Mouse (Mus musculus) frontal cortex, adult (tissue): ENCODE measurements around the gene Dusp2.
A peak's percentile ranks its signal among the peaks of the same experiment; 100 is the strongest.

Source experiments
- ATAC-seq: cut with Nextera tagmentation; 2 replicates; pipeline ENCODE4 v1.9.2; 2017; ENCODE audit warnings: mild to moderate bottlenecking, moderate library complexity, mixed read lengths; ENCODE audit not compliant: low TSS enrichment

Dusp2 gene

DNA sequence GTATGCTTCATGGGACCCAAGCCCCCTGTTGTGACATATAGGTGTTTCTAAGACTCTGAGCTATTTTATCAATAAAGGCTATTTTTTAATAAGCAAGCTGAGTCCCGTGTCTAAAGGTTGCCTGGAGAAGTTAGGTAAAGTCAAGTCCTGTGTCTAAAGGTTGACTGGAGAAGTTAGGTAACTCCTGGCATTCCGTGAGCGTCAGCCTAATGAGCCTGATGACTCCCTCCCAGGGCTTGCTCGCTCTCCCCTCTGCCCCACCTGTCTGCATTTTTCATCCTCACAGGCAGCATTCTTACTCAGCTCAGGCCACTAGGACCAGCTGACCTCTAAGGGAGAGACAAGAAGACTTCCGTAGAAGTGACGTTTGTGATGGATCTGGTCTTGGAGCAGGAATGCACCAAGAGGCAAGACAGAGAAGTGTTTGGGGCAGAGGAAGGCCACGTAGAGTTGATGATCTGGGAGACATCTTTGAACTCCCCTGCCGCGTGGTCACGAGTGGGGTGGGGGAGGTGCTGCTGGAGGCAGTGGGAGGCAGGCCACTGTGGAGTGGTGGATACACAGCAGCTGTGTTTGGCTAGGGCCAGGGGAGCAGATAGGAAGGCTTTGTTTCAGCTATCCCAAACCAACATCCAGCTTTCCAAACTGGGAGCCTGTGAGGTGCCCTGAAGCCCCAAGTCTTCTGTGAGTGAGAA lies 31.3 kb downstream of the Dusp2 start:
- ATAC-seq: no peak

DNA sequence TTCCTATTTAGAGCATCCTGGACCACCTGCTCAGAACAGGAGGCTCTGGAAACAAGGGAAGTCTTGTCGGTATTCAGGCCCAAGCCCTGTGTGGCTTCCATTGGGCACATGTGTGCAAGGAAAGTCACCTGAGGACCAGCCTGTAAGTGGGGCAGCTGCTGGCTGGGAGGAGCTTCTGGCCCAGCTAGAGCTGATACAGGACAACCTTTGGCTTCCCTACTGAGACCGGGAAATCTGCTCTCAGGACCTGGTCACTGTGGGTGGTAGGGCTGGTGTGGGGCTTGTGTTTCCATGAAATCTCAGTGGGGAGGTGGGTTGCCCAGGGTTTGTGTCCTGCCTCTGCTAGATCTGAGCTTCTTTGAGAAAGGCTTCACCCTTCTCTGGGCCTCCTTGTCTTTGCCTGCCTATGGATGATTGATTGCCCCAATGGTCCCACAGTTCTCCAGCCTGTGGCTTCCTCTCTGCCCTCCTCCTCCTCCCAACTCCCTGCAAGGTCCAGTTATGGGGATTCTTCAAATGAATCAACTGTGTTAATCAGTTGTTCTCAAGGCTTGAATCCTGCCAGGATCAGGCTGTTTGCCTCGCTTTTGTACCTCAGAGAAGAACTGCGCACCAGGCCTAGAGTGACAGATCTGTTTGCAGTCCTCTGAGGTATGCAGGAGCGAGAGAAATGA lies 33.9 kb downstream of the Dusp2 start:
- no peak for ATAC-seq

DNA sequence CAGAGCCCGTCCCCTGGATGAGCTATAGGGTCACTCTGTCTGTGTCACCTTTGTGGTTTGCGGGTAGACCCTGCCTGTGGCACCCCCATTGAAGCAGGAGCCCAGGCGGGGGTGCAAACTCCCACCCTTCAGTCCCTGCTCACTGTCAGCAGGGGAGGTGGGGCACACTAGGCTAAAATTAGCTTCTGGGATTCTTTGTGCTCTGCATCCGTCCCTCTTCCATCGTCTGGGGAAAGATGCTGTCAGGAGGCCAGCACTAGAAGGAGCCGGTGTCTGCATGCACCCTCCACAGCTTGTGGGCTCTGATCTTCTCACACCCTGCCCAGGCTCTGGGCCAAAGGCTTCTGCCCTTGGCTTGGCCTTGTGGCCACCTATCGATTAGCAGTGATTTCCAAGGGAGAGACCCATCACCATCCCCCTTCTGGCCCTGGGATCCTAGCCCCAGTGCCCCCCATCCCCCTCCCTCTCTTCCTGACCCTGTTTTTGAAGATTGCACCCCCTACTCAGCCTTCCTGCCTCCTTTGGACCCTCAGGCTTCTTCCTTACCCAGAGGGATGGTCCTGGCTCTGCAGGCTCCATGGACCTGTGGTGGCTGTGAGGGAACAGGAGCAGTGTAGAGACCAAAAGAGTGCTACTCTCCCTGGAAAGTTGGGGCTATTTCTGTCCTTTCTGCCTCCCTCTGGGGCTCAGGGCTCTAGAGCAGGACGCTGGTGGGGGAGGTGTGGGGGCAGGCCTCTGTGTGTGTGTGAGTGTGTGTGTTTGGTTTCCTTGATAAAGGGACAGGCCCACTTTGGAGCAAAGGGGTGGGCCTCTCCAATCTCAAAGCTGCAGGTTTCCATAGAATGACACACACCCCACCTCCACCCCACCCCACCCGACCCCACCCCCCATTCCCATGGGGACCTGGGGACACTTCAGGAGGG lies 34.9 kb downstream of the Dusp2 start:
- peak; percentile 55 for ATAC-seq

DNA sequence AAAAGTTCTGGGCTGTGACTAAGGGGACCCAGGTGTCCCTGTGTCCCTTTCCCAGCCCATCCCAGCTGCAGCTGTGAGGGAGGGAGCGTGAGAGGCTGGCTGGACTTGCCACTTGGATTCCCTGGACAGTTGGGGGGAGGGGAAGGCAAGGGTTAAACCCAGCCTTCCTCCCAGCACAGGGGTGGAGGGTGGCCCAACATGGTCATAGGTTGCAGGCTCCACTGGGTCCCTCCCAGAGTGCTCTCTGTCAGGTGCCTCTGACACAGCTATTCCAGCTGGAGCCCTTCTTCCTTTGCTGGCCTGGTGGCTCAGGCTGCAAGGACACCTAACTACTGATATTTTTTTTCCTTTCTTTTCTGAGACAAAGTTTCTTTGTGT lies 35.5 kb downstream of the Dusp2 start:
- ATAC-seq: no peak

DNA sequence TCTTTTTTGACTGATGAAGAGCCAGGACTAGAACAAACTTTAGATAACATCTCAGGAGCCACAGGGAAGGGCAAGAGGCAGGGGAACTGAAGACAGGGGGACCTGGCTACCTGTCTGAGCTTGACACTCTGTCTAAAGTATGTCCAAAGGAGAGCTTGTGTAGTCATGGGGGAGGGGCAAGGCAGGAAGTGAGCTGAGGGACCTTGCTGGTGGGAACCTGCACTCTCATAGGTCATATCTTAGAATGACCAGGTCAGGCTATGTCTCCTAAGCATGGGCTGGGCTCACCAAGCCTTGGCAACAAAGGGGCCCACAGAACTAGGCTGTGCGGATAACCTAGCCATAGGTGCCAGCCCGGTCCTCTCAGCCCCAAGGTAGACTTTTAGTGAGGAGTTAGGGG lies 36.1 kb downstream of the Dusp2 start:
- no peak for ATAC-seq

DNA sequence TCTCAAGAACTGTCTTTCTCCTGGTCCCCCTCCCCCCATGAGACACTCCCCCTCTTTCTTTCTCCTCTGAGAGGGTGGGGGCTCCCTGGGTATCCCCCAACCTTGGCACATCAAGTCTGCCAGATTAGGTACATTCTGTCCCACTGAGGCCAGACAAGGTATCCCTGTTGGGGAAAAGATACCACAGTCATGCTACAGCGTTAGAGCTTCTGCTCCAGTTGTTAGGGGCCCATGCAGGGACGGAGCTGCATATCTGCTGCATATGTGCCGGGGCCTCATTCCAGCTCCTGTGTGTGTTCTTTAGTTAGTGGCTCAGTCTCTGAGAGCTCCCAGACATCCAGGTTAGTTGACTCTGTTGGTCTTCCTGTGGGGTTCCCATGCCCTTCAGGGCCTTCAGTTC lies 38.2 kb downstream of the Dusp2 start:
- ATAC-seq: no peak

DNA sequence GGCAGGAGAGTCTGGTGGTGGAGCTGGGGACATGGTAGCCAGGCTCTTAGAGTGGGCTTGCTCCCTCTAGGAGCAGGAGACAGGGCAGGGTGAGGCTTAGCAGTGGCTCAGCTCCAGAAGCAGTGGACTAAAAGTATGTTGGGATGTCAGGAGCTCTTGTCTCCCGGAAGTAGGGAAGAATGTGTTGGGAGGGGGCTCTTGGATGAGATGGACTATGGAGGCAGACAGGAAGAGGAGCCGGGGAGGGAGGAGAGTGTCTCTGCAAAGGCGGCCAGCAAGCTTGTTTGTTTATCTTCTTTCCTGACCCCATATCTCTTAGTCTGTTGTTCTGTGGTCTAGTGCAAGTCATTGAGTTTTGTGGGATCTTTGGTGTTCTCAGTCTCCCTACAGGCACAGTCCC lies 39.1 kb downstream of the Dusp2 start:
- no peak for ATAC-seq

DNA sequence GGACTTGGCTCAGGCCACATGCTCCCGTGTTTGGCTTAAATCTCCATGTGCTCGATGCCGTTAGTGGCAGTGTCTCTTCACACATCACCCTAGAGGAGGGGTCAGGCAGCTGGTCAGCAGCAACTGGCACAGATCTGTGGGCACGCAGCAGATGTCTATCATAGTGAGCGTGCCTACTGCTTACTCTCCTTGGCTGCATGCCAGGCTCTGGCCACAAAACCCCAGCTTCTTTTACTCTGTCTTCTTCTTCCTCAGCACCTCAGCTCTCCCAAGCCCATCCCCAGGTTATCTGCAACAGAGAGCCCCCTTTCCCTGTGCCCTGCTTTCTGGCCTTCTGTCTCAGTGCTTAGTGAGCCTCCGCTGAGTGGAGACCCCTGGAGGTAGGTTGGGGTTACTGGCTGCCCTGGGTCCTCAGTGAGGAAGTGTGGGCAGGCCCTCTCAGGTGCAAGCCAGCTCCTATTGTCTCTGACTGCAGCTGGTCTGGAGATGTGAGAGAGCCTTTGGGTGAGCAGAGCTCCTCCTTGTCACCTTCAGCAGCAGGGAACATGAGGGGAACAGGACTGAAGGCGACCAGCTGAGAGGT lies 39.9 kb downstream of the Dusp2 start:
- ATAC-seq: no peak

DNA sequence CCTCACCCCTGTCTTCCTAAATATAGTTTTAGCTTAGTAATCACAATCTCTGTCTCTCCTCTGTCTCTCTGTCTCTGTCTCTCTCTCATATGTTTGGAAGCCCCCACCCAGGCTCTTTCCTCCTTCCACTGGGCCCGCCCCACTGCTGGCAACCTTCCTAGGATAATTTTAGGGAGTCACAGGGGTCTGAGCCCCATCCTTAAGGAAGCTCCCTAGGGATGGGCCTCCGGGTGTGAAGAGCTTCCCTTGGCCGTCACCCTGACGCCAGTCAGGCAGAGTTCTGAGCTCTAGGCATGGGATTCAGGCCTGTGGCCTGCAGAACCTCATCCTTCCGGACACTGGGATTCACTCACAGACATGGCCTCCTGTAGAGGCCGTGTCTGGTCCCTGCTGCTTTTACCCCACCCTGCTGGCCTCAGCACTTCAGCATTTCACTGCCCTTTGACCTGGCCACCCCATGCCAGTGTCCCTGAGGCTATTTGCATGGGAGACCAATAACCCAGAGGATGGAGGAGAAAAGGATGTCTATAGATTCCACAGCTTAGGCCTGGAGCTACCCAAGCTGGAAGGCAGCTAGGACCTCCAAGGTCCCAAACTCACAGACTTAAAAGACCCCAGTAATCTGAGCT lies 40.6 kb downstream of the Dusp2 start:
- ATAC-seq: no peak

DNA sequence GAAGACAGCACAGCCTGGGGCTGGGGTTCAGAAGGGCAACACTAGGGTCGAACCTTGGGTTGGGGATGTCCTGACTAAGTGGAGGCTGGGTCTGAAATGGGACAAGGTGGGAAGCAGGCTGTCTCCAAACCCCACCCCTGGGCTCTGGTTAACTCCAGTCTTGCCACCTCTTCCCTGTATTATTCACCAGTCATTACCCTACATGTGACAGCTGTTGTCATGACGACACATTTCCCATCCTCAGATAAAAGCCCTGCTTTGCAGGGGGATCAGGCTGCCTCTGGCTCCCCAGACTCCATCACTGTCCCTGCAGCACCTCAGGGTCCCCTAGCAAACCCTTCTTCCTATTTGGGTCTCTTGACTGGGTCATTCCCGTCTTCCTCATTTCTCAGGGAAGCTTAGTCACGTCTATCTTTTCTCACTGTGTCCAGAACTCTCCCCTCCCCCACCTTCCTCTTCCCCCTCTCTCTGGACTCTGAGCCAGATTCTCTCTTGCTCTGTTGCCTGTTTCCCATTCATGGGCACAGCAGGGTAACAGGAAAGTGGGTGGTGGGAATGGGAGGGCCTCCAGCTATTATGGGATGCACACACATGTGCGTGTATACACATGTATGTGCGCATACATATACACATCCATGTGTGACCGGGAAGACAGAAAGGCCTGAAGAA lies 42.1 kb downstream of the Dusp2 start:
- ATAC-seq: no peak

DNA sequence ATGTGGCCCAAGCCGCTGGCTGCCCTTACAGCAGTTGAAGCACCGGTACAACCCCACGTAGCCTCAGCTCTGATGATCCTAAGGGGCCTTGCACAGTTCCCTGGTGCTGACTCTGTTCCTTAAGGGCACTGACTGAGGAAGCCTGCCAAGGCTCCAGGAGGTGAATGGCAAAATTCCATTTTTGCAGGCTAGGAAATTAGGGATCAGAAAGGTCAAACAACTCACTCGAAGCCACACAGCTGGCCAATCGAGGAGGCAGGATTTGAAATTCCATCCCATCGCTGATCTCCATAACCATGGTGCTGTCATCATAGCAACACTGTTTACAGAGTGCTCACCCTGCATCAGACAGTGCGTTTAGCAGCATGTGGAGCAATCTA lies 42.6 kb downstream of the Dusp2 start:
- ATAC-seq: no peak

DNA sequence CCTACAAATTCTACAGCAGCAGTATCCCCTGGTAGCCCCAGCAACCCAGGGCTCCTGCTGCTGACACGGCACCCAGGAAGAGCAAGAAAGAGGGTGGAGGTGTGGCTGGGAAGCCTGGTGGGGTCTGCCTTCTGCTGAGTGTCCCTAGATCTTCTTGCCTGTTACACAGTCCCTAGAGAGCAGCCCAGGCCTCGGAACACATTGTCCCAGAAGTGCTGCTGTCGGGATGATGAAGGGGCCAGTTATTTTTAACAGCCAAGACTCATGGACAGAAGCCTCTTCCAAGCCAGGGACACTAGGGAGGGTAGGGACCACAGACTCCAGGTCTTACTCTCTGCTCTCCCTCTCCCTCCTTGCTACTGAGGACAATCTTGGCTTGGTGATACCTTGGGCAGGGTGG lies 43.3 kb downstream of the Dusp2 start:
- no peak for ATAC-seq

DNA sequence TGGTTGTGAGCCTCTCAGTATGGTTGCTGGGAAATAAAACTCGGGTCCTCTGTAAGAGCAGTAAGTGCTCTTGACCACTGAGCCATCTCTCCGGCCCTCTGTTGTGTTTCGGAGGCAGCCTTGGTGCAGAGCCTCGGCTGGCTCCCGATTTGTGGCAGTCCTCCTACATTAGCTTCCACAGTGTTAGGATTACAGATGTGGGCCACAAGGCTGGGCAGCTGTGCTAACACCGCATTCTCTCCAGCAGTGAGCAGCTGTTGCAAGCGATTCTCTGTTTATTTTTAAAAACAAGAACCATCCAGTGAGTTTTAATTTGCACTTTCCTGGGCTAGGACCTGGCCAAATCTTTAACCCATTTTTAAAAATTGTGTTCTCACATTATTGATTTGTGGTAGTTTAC lies 47.9 kb downstream of the Dusp2 start:
- no peak for ATAC-seq

DNA sequence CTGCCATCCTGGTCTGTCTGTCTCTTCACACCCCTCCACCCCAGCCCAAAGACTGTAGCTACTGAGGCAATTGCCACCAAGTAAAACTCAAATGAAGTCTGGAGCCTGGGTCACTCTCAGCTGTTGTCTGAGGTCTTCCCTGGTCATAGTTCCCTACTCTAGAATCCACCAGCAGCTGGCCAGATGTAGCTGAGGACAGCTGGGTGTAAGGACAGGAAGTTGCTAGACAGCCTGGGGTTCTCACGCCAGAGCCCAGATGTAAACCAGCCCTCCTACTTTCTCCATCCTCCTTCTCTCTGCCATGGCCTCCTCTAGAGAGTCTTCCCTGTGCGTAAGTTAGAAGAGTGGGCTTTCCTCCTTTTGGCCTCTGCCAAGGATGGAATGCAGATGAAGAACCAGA lies 51.6 kb downstream of the Dusp2 start:
- ATAC-seq: no peak
